Mouse (Mus musculus) right cerebral cortex, postnatal 36 days (tissue): ENCODE data around the gene Erbb3.

Experiments
- DNase-seq, 2 experiments: peaks; one replicate each; pipeline ENCODE4 v3.0.0; 2022; ENCODE audit warnings: low spot score in 2 of 2, mixed read lengths in 1 of 2

The Erbb3 gene

GRCm38 (mm10) chr10:128612433-128613153, 23.1 kb upstream of the Erbb3 start:
- peak; percentile 43 to 63 for DNase-seq

GRCm38 (mm10) chr10:128606483-128606882, 17.0 kb upstream of the Erbb3 start:
- no peak for DNase-seq

GRCm38 (mm10) chr10:128602470-128603128, 13.1 kb upstream of the Erbb3 start:
- DNase-seq, result no peak

GRCm38 (mm10) chr10:128601499-128601898, 12.0 kb upstream of the Erbb3 start:
- DNase-seq, result no peak

DNA sequence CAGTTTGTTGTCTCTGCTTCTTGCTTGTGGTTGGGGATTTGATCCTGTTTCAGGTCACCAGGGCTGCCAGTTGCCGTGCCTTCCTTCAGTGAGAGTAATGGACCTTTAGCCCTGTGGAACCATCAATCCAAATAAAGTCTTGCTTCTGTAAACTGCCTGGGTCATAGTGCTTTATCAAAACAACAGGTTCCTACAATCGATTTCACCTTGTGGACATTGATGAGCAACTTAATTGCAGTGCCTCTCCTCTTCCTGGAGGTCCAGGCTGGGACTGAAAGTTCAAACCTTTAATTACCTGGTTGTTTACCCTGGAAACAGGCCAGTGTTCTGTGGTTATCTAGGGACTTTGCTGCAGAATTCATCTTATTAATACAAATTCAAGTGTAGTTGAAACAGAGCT, 9.0 kb upstream of the Erbb3 start:
- DNase-seq, result no peak

- no peak for DNase-seq
These were observed 3.3 kb upstream of the Erbb3 start for GRCm38 (mm10) chr10:128592797-128593196.

DNA sequence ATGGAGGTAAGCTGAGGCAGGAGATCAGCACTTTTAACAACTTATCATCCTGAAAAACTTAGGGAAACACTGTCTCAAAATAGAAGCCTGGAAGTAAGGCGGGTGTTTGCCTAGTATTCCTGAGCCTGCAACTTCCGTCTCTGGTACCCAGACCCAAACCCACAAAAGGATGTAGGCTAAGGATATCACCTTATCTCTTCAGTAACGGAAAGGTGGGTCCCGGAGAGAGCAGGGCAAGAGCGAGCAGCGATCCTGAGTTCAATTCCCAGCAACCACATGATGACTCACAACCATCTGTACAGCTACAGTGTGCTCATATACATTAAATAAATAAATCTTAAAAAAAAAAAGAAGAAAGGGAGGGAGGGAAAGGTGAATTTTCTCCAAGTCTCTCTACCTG, 2.0 kb upstream of the Erbb3 start:
- no peak for DNase-seq

- no peak for DNase-seq
These were observed 790 bp upstream of the Erbb3 start for GRCm38 (mm10) chr10:128590193-128590690.

GRCm38 (mm10) chr10:128588775-128589463, 533 bp downstream of the Erbb3 start:
- no peak for DNase-seq

DNA sequence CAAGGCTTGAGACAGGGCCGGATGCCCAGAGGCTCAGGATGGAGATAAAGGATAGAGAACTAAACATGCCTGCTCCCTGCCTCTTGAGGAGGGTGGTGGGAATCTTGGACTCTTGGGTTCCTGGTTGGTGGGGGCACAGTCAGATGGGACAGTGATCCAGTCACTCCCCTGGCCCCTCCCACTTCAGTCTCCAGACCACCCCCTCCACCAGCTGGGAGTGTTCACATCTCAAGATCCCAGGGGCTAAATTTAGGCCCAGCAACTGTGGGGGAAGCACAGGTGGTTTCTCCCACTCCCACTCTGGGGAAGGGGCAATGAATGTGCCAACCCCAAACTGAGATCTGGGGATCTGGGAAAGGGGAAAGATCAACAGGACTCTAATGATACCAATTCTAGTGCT, 1.3 kb downstream of the Erbb3 start:
- no peak for DNase-seq

- DNase-seq, result no peak
These were observed 1.8 kb downstream of the Erbb3 start for GRCm38 (mm10) chr10:128587697-128588096.

- DNase-seq, result no peak
These were observed 2.3 kb downstream of the Erbb3 start for GRCm38 (mm10) chr10:128587120-128587519.

- no peak for DNase-seq
These were observed 2.9 kb downstream of the Erbb3 start for GRCm38 (mm10) chr10:128586546-128586945.

GRCm38 (mm10) chr10:128584386-128584785, 5.1 kb downstream of the Erbb3 start:
- no peak for DNase-seq

DNA sequence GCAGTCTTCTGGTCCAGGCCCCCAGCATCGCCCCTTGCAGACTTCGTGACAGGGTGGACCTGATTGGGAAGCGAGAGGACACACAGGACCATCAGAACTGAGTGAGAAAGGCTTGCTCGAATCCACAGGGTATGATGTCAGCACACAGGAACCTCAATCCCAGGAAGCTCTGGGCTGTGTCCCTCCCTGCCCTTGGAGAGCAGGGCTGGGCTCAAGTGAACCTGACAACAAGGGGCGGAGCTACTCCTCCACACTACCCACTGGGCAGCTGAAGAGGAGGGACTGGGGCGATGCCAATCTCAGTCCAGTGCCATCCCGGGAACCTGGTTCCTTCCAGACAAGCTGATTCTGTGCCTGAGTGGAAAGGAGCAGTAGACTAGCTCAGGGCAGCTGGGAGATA, 5.8 kb downstream of the Erbb3 start:
- no peak for DNase-seq

- no peak for DNase-seq
These were observed 9.7 kb downstream of the Erbb3 start for GRCm38 (mm10) chr10:128579731-128580130.

DNA sequence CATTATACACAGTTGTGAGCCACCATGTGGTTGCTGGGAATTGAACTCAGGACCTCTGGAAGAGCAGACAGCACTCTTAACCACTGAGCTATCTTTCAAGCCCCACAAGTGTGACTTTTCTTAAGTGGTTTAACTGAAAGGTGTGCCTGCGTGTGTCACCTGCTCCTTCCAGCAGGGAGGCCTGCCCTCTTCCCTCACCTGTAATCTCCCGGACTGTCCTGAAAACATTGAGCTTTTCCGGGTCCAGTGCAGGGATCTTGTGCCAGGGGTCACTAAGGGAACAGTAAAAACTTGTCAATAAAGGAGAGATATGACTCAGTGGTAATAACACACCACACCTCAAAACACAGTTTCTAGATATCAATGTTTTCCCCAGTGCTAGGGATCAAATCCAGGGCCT, 10.2 kb downstream of the Erbb3 start:
- no peak for DNase-seq

GRCm38 (mm10) chr10:128578330-128578729, 11.1 kb downstream of the Erbb3 start:
- no peak for DNase-seq

GRCm38 (mm10) chr10:128575063-128575462, 14.4 kb downstream of the Erbb3 start:
- no peak for DNase-seq

DNA sequence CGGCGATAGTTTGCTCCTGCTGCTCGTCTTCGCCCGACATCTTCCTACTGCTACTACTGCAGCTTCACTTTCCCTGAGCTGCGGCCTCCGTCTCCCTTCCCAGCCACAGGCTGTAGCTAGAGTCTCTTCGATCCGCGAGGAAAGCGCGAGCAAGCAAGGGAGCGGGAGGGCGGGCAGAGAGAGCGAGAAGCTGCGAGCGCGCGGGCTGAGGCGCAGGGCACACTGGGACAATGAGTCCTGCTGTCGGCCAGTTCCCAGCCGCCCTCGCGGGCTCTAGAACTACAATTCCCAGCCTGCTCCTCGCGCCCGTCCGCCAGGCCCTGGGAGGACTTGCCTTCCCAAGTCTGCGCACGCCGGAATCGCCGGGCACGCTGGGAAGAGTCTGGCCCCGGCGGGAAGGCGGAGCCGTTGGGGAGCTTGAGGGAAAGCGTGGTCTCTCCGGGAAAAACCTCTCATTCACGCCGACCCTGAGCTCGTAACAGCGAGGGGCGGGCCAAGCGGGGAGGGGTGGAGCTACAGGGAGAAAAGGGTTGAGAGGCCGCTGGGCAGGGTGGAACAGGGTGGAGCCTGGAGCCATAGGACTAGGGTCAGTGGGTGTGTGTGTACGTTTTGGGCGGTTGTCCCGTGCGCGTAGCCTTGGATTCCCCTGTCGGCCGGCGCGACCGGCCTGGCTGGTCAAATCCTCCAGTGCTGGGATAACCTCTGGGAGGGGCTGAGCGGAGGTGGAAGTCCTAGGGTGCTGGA, 23.5 kb downstream of the Erbb3 start, which contains the start of gene Pa2g4:
Gene Pa2g4 (minus strand): TSS at position 200 of the 744 bp plus-strand sequence.
- DNase-seq, result peak; percentile 98

- DNase-seq, result no peak
These were observed 24.2 kb downstream of the Erbb3 start for GRCm38 (mm10) chr10:128565206-128565787.
